Mouse (Mus musculus) embryonic facial prominence, embryonic 10.5 days (tissue): ENCODE measurements around the gene Ppfia1. TPM values are rescaled to one million over a fixed set of nuclear protein-coding genes. Genes with fewer than 3 reads are reported as not detected.

Experiments
- DNase-seq: peaks from one replicate; pipeline ENCODE4 v3.0.0-alpha.2; 2017; ENCODE audit warnings: low spot score
- H3K27ac ChIP-seq: fragments of 300-500 bp; sonication (generic); replicated peaks from 2 replicates; pipeline ENCODE4 v1.5.1; 2016; ENCODE audit warnings: mild to moderate bottlenecking
- H3K27me3 ChIP-seq: fragments of 300-500 bp; sonication (generic); replicated peaks from 2 replicates; pipeline ENCODE4 v1.6.1; 2016; ENCODE audit warnings: low read depth, mild to moderate bottlenecking; ENCODE audit not compliant: poor library complexity, severe bottlenecking
- H3K36me3 ChIP-seq: fragments of 300-500 bp; sonication (generic); replicated peaks from 2 replicates; pipeline ENCODE4 v1.6.1; 2016; ENCODE audit warnings: mild to moderate bottlenecking, moderate library complexity
- H3K4me1 ChIP-seq: fragments of 300-500 bp; sonication (generic); 2 replicates; pipeline ENCODE4 v1.6.1; 2016
- H3K4me3 ChIP-seq: fragments of 300-500 bp; sonication (generic); 2 replicates; pipeline ENCODE4 v1.5.1; 2016; ENCODE audit warnings: mild to moderate bottlenecking, moderate library complexity
- H3K9me3 ChIP-seq: fragments of 300-500 bp; sonication (generic); 2 replicates; pipeline ENCODE4 v1.6.1; 2016; ENCODE audit warnings: mild to moderate bottlenecking
- WGBS: fragments of 180-500 bp; shearing (Covaris S2); methylation state at CpG from one replicate; pipeline ENCODE4 v1.1.7; 2016; 5-methylcytosine and 5-hydroxymethylcytosine counted together
- polyA plus RNA-seq: library from polyadenylated mRNA; unstranded; fragments of >200 nt; fragmentation: Nextera tagmentation; extraction: Ambion mirVana; gene quantifications from 2 replicates; pipeline ENCODE4 v1.2.1, GENCODE M21; 2016

The Ppfia1 gene
- polyA plus RNA-seq, 1 experiment from 2014 or later = 44.3 TPM

GRCm38 (mm10) chr7:144568091-144568490, 14.6 kb upstream of the Ppfia1 start:
- no peak overlapping the region for H3K4me3 ChIP-seq
- H3K27me3 ChIP-seq = peaks cover 27% of the 10 kb centered on the region
- H3K36me3 ChIP-seq = no peaks in the 10 kb centered on the region

GRCm38 (mm10) chr7:144566921-144567682, 13.6 kb upstream of the Ppfia1 start:
- no peaks in the 10 kb centered on the region for H3K9me3 ChIP-seq
- WGBS = 71% methylated on average over 3 of the region's 3 CpGs
- no peak overlapping the region for H3K4me3 ChIP-seq
- H3K4me1 ChIP-seq = peaks cover 16% of the 10 kb centered on the region
- no peak for DNase-seq
- no peak overlapping the region for H3K27ac ChIP-seq
- H3K27me3 ChIP-seq = peaks cover 31% of the 10 kb centered on the region
- no peaks in the 10 kb centered on the region for H3K36me3 ChIP-seq

More at GRCm38 (mm10) chr7:144568091-144568490, 14.6 kb upstream of the Ppfia1 start:
- H3K4me1 ChIP-seq = peaks cover 14% of the 10 kb centered on the region
- H3K9me3 ChIP-seq = no peaks in the 10 kb centered on the region
- no peak overlapping the region for H3K27ac ChIP-seq
- no peak for DNase-seq

GRCm38 (mm10) chr7:144563456-144564155, 10.1 kb upstream of the Ppfia1 start:
- H3K4me1 ChIP-seq = peaks cover 20% of the 10 kb centered on the region
- peaks cover 47% of the 10 kb centered on the region for H3K27me3 ChIP-seq
- 60% methylated on average over 9 of the region's 9 CpGs for WGBS
- no peaks in the 10 kb centered on the region for H3K36me3 ChIP-seq
- DNase-seq = no peak
- no peaks in the 10 kb centered on the region for H3K9me3 ChIP-seq
- no peak overlapping the region for H3K4me3 ChIP-seq
- H3K27ac ChIP-seq = no peak overlapping the region

GRCm38 (mm10) chr7:144562016-144562415, 8.5 kb upstream of the Ppfia1 start:
- Histone ChIP-seq H3K4me3 (no peak overlapping the region), H3K27ac (no peak overlapping the region), H3K27me3 (peaks cover 49% of the 10 kb centered on the region), H3K9me3 (no peaks in the 10 kb centered on the region), H3K36me3 (no peaks in the 10 kb centered on the region), H3K4me1 (peaks cover 21% of the 10 kb centered on the region)
- WGBS = 3% methylated on average over 3 of the region's 3 CpGs
- DNase-seq = no peak

GRCm38 (mm10) chr7:144560594-144560993, 7.1 kb upstream of the Ppfia1 start:
- Histone ChIP-seq H3K36me3 (no peaks in the 10 kb centered on the region), H3K4me1 (peaks cover 23% of the 10 kb centered on the region), H3K9me3 (no peaks in the 10 kb centered on the region), H3K4me3 (no peak overlapping the region), H3K27me3 (peaks cover 45% of the 10 kb centered on the region), H3K27ac (no peak overlapping the region)
- WGBS = 85% methylated on average over 4 of the region's 4 CpGs
- DNase-seq = no peak

- H3K4me3 ChIP-seq = no peak overlapping the region
- peaks cover 42% of the 10 kb centered on the region for H3K27me3 ChIP-seq
- peaks cover 16% of the 10 kb centered on the region for H3K4me1 ChIP-seq
- no peaks in the 10 kb centered on the region for H3K9me3 ChIP-seq
- H3K27ac ChIP-seq = no peak overlapping the region
- WGBS = 50% methylated on average over 6 of the region's 6 CpGs
- no peak for DNase-seq
- H3K36me3 ChIP-seq = no peaks in the 10 kb centered on the region
These were observed 5.0 kb upstream of the Ppfia1 start for GRCm38 (mm10) chr7:144558552-144558951.

- no peaks in the 10 kb centered on the region for H3K9me3 ChIP-seq
- WGBS = 24% methylated on average over 8 of the region's 8 CpGs
- DNase-seq = no peak
- H3K36me3 ChIP-seq = peaks cover 31% of the 10 kb centered on the region
- H3K4me1 ChIP-seq = peaks cover 29% of the 10 kb centered on the region
- peak overlapping the region; percentile 92 for H3K27ac ChIP-seq
- H3K4me3 ChIP-seq = peak overlapping the region; percentile 86
- peaks cover 17% of the 10 kb centered on the region for H3K27me3 ChIP-seq
These were observed 569 bp upstream of the Ppfia1 start for GRCm38 (mm10) chr7:144554123-144554472.

- Histone ChIP-seq H3K4me3 (peak overlapping the region; percentile 86), H3K36me3 (peaks cover 48% of the 10 kb centered on the region), H3K9me3 (no peaks in the 10 kb centered on the region), H3K27me3 (peaks cover 16% of the 10 kb centered on the region), H3K4me1 (peaks cover 29% of the 10 kb centered on the region), H3K27ac (no peak overlapping the region)
- DNase-seq = no peak
- 90% methylated on average over 8 of the region's 8 CpGs for WGBS
These were observed 1.3 kb downstream of the Ppfia1 start for GRCm38 (mm10) chr7:144552274-144552673.

- H3K36me3 ChIP-seq = peaks cover 62% of the 10 kb centered on the region
- WGBS = 85% methylated on average over 1 of the region's 1 CpGs
These were observed 2.7 kb downstream of the Ppfia1 start for GRCm38 (mm10) chr7:144550811-144551210.

GRCm38 (mm10) chr7:144549904-144550566, 3.5 kb downstream of the Ppfia1 start:
- H3K36me3 ChIP-seq = peaks cover 69% of the 10 kb centered on the region

More at GRCm38 (mm10) chr7:144550811-144551210, 2.7 kb downstream of the Ppfia1 start:
- H3K27me3 ChIP-seq = peaks cover 9% of the 10 kb centered on the region
- no peak overlapping the region for H3K27ac ChIP-seq
- DNase-seq = no peak
- peaks cover 26% of the 10 kb centered on the region for H3K4me1 ChIP-seq
- no peak overlapping the region for H3K4me3 ChIP-seq
- no peaks in the 10 kb centered on the region for H3K9me3 ChIP-seq

GRCm38 (mm10) chr7:144545231-144545630, 8.3 kb downstream of the Ppfia1 start:
- H3K9me3 ChIP-seq = no peaks in the 10 kb centered on the region
- H3K36me3 ChIP-seq = peaks cover 59% of the 10 kb centered on the region
- no peak overlapping the region for H3K4me3 ChIP-seq
- no peak overlapping the region for H3K27ac ChIP-seq
- H3K4me1 ChIP-seq = no peaks in the 10 kb centered on the region; the same call in 1 of the 2 replicates
- 90% methylated on average over 3 of the region's 3 CpGs for WGBS
- no peak for DNase-seq
- no peaks in the 10 kb centered on the region for H3K27me3 ChIP-seq

More at GRCm38 (mm10) chr7:144549904-144550566, 3.5 kb downstream of the Ppfia1 start:
- Histone ChIP-seq H3K27ac (no peak overlapping the region), H3K27me3 (peaks cover 5% of the 10 kb centered on the region), H3K4me3 (no peak overlapping the region), H3K9me3 (no peaks in the 10 kb centered on the region), H3K4me1 (peaks cover 26% of the 10 kb centered on the region)
- 97% methylated on average over 2 of the region's 2 CpGs for WGBS
- no peak for DNase-seq

GRCm38 (mm10) chr7:144541351-144541750, 12.2 kb downstream of the Ppfia1 start:
- Histone ChIP-seq H3K27me3 (no peaks in the 10 kb centered on the region), H3K27ac (no peak overlapping the region), H3K36me3 (peaks cover 34% of the 10 kb centered on the region), H3K4me3 (no peak overlapping the region), H3K4me1 (peaks cover 7% of the 10 kb centered on the region; the same call in 1 of the 2 replicates), H3K9me3 (no peaks in the 10 kb centered on the region)
- WGBS = 93% methylated on average over 5 of the region's 5 CpGs
- DNase-seq = no peak
